Mouse (Mus musculus): ENCODE measurements around the gene Ldb3.
A peak's percentile ranks its signal among the peaks of the same experiment; 100 is the strongest.

Gene Ldb3

GRCm38 (mm10) chr14:34590743-34591675, 2.5 kb upstream of the Ldb3 start:
- DNase-seq (ENCODE audit: low spot score in 2 of 2) = no peak

DNA sequence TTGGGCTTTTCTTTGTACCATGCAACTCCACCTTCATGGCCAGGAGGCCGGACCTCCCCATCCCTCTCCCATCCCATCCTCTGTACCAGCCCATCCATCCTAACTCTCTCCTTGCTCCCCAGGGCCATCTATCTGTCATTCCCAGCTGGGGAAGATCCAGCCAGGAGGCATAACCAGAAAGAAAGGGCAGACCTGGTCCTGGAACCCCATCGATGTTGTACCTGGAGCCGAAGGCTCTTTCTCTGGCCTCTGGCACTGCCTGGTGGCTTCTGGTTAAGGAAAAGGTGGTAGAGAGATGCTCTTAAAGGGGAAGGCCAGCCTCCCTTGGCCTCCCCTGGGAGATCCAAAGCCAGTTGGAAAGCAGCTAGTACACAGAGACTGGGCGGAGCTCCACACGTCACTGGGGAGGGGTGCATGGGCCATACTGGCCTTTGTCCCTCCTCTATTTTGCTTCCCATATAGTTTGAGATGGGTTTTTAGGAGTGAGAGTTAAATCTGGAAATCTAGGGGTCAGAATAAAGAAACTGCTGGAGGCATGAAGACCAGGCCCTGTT, 1.6 kb upstream of the Ldb3 start:
- no peak for DNase-seq (ENCODE audit: low spot score in 2 of 2)

- no peak for DNase-seq (ENCODE audit: low spot score in 2 of 2)
Observed at GRCm38 (mm10) chr14:34589185-34589713, 767 bp upstream of the Ldb3 start.

DNA sequence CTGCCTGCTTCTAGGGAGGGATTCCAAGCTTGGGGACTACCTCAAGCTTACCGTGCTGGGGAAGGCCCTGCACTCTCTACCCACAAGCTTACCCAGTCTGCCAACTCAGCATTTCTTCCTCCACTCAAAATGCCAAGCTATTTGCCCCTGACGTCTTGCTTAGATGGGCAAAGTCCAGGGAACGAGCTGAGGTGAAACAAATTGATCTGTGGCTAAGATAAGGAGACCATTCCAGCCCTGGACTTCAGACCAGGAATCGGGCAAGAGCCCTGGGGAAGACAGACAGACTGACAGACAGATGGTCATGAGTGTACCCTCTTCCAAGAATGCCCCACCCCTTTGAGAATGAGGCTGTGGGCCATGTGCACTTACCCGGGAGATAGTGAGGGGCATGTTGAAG, 477 bp downstream of the Ldb3 start:
- DNase-seq (ENCODE audit: low spot score in 2 of 2) = no peak

GRCm38 (mm10) chr14:34586871-34587270, 1.6 kb downstream of the Ldb3 start:
- DNase-seq (ENCODE audit: low spot score in 2 of 2) = no peak

DNA sequence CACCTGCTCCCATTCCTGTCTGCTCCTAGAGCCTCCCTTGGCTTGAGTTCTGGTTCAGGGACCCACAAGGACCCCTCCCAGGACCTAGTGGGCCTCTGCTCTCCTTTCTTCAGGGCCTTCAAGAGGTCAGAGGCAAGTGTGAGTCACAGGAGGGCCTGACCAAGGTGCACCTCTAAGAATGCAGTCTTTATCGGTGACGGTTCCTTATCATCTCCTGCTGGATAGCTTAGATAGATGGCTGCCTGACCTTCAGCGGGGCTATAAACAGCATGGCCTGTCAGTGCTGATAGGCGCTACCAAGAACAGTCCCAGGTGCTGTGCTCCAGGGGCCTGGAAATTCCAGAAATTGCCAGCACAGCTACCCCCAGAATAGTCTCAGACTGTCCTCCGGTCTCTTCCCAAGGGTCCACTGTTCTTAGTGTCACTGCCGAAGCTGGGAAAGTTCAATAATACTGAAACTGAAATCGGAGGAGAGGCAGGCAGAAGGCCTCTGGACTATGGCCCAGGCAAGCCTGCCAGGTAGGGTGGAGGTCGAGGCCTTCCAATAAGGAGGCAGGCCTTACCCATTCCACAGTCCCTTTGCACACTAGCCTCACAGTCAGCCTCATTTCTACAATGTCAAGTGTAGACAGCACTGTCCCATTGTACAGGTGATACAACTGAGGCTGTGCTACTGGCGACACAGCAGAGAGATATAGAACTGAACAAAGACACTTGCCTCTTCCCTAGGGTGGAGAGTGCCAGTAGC, 3.0 kb downstream of the Ldb3 start:
- no peak for DNase-seq (ENCODE audit: low spot score in 2 of 2)

DNA sequence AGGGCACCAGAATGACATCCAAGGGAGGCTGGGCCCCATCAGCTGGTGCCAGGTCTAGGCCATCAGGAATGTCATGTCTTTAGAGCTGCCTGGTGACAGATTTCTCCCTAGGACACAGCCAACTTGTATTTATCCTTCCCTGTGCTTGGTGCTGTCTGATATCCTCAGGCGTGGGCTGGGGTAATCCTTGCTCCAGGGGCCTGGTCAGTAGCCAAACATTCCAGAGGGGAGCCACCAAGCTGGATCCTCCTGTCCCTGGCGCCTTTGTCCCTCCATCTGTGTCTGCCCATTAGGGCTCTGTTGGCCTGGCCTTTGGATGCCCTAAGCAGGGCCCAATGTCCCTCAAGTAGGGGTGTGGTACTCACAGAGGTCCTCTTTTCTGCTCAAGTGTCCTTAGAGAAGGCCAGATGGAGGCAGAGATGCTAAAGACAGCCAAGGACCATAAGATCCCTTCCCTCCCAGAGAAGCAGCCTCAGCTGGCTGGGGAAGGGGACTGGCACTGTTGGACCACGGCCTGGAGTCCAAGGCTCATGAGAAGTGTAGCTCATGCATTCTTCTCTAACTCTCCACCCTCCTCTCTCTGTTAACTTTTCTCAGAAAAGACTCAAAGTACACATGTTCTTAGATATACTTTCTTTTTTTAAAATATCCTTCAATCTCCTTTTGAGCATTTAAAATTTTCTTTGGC, 5.6 kb downstream of the Ldb3 start:
- DNase-seq (ENCODE audit: low spot score in 2 of 2) = no peak

GRCm38 (mm10) chr14:34576858-34577257, 11.6 kb downstream of the Ldb3 start:
- DNase-seq (ENCODE audit: low spot score in 2 of 2) = no peak

DNA sequence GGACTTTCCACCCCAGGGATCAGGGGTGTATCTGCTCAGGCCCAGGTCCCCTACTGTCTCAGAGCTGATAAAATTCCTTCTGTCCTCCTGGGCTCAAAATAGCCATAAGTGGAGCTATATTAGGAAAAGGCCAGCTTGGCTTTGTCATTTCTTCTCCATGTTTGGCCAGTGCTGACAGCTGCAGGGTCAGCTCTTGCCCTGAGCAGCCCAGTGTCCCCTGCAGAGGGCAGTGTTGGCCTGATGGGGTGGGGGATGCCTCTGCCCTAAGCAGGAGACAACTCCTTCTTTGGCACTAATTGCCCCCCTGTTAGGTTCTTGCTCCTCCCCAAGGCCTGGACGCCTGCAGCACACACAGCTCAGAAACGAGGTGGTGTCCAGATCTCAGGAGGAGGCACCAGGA, 14.4 kb downstream of the Ldb3 start:
- DNase-seq (ENCODE audit: low spot score in 2 of 2) = no peak

GRCm38 (mm10) chr14:34573348-34573913, 15.1 kb downstream of the Ldb3 start:
- no peak for DNase-seq (ENCODE audit: low spot score in 2 of 2)

DNA sequence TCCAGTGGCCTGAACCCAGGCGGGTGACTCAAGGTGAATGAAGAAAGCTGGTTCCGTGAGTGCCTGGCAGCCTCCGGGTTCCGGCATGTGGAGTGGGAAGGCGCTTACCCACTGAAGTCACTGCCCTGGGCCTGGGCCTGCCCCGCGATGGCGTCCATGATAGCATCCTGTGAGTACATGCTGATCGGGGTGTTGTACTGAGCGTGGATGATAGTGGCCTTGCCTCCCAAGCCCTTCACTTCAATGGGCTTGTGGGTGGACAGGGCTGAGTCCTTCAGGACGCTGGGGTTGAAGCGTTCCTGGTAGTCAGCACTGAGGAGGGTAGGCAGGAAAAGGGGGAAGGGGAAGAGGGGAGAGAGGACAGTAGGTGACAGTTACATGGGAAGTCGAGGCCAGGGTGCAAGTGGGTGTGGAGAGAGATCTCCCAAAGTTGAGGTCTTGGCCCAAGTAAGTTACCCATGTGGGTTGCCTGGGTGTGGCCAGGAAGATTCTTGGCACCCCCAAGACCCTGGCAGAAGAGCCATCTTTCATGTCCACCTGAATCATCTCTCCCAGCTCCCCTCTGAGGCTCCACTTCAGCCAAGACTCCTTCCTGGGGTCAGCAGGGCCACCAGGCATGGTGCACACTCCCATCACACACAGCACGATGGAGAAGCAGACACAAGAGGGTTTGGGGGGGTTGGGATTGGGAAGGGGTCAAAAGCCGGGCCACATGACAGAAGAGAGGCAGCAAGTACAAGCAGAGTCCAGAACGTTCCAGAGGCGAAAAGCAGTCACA, 16.7 kb downstream of the Ldb3 start:
- DNase-seq (ENCODE audit: low spot score in 2 of 2) = no peak

- DNase-seq (ENCODE audit: low spot score in 2 of 2) = no peak
Observed at GRCm38 (mm10) chr14:34570903-34571302, 17.6 kb downstream of the Ldb3 start.

- peak; percentile 78 to 88 for DNase-seq (ENCODE audit: low spot score in 2 of 2)
Observed at GRCm38 (mm10) chr14:34570294-34570693, 18.2 kb downstream of the Ldb3 start.

DNA sequence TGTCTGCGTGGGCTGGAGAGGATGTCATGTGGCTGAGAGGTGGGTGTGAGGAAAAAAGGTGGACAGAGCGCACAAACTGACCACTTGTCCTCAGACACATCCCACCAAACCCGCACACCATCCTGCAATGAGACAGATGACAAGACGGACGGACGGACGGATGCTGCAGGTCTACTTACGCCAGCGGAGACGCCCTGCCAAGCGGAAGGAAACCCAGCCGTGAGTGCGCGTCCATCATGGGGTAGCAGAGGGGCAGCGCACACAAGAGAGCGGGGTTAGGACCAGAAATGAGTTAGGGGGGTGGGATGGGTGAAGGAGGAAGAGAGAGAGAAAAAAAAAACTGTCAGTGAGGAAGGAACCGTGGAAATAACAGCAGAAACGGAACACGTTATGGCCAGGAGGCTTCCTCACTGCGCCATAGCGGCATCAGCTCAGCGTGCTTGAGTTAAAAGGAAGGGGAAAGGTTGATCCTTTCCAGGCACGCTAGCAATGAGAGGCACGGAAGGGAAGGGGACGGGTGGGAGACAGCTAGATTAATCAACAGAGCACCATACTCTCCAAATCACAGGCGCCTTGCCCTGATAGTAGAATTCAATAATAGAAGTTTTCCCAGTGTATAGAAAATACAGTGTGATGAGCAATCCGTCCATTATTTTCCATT, 18.8 kb downstream of the Ldb3 start:
- peak in 1 of 2 experiments; percentile 12 for DNase-seq (ENCODE audit: low spot score in 2 of 2)

DNA sequence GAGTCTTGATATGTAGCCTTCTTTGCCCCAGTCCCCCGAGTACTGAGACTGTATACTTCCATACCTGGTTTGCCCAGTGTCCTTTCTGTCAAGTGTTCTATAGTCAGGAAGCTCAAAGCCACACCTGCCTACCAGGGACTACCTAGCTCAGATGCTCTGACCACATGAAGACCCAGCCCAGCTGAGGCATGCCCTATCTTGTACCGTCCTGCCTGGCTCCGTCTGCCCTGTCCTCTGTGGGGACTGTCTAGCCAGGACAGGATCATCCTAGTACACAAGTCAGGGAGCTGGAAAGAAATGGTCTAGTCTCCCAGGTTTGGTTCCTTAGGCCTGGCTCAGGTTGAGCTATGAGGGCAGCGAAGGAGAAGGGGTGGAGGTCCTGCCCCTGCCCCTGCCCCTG, 19.9 kb downstream of the Ldb3 start:
- DNase-seq (ENCODE audit: low spot score in 2 of 2) = no peak

DNA sequence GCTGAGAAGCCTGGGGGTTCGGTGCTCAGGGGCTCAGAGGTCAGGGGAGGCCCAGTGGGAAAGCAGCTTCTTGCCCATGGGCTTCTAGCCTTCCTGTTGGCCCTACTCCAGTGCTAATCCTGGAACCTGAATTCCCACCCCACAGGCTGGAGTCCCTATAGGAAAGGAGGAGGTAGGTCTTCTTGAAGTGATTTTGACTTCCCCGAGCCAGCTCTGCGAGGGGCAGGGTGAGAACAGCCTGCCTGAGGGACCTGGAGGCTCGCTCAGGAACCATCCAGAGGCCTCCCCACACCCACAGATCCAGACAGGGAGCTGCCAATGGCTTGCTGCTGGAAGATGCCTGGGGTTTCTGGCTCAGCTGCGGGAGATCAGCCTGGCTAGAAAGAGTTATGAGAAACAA, 20.8 kb downstream of the Ldb3 start:
- DNase-seq (ENCODE audit: low spot score in 2 of 2) = no peak

DNA sequence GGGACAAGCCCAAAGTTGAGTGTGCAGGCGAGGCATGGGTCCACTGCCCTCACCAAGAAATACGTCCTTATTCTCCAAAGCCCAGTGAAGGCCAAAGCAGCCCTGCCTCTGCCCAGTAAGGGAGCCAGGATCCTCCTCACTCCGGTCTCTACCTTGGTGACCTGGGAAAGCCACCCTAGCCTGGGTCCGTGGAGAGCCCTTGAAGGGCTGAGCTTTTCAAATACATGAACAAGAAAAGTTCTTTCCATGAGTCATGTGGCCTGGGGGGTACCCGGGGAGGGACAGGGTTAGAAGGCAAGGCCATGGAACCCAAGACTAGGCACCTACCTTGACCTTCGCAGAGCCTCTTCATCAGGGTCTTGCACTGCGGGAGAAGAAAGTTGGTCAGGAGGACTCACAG, 22.0 kb downstream of the Ldb3 start:
- DNase-seq (ENCODE audit: low spot score in 2 of 2) = no peak

- no peak for DNase-seq (ENCODE audit: low spot score in 2 of 2)
Observed at GRCm38 (mm10) chr14:34565711-34566110, 22.8 kb downstream of the Ldb3 start.

GRCm38 (mm10) chr14:34564646-34565045, 23.8 kb downstream of the Ldb3 start:
- DNase-seq (ENCODE audit: low spot score in 2 of 2) = no peak

DNA sequence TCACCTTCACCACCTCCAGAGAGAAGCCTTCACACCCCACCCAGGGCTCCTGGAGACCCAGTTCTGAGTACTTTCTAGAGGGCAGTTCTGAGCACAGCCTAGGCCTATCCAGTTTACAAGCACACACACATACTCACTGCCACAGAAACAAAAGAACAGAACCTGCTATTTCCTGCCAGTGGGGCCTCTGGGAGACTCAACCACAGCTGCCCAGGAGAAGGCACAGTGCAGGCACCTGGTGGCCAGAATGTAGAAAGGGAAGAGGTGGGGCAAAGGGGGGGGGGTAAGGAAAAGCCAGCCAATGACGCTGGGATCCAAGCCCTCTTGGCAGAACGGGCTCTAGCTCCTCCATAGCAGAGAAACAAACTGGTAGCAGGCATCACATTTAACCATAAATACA, 26.1 kb downstream of the Ldb3 start:
- DNase-seq (ENCODE audit: low spot score in 2 of 2) = no peak

All from right cerebral cortex, adult 2 months (tissue).